Mouse (Mus musculus): ENCODE measurements around the gene Rpp25l. TPM values are rescaled to one million over a fixed set of nuclear protein-coding genes. Genes with fewer than 3 reads are reported as not detected.

The Rpp25l gene
- total RNA-seq, 1 experiment from 2014 or later, result 14.4 TPM

DNA sequence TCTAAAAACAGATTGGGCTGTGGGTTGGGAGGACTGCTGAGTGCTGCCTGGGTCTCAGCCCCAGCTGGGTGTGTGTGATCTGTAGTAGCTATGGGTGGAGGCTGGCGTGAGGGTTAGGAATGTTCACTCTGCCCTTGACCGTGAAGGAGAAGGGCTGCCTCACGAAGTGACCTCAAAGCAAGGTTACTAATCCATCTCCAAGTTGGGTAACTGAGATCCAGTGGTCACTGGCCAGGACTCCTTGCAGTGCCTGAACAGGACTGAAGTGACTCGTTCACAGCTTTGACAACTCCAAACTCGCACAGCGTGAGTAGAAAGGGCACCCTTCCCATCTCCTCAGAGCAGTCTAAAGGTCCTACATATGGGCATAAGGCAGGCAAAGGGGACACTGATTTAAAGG is 34.5 kb downstream of the Rpp25l start:
- no peak for ATAC-seq (ENCODE audit: extremely low read depth, insufficient number of reproducible peaks, low FRiP score, poor library complexity, severe bottlenecking)

DNA sequence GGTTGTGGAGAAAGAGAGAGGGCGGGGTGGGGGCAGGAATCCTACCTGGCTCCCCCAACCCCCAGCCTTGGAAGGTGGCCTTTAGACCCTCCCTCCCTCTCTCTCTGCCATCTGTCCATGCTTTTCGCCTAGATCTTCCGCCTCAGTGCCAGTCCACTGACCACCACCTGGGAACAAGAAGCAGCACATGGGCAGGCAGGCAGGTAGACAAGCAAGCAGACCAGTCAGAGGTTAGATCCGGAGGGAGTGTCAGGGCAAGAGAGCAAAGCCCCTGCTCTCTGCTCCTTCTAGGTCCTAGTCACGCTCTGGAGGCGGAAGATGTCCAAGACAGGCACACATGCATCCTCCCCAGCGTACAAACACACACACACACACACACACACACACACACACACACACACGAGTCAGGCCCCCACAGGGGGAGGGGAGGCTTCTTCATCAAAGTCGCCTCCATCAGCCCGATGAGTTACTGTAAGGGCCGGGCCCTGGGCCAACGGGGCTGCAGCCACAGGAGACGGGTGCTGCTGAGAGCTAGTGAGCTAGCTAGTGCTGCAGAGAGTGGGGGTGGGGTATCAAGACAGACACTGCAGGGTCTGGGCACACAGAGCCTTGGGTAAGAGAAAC is 36.2 kb downstream of the Rpp25l start:
- ATAC-seq (ENCODE audit: extremely low read depth, insufficient number of reproducible peaks, low FRiP score, poor library complexity, severe bottlenecking), result no peak

DNA sequence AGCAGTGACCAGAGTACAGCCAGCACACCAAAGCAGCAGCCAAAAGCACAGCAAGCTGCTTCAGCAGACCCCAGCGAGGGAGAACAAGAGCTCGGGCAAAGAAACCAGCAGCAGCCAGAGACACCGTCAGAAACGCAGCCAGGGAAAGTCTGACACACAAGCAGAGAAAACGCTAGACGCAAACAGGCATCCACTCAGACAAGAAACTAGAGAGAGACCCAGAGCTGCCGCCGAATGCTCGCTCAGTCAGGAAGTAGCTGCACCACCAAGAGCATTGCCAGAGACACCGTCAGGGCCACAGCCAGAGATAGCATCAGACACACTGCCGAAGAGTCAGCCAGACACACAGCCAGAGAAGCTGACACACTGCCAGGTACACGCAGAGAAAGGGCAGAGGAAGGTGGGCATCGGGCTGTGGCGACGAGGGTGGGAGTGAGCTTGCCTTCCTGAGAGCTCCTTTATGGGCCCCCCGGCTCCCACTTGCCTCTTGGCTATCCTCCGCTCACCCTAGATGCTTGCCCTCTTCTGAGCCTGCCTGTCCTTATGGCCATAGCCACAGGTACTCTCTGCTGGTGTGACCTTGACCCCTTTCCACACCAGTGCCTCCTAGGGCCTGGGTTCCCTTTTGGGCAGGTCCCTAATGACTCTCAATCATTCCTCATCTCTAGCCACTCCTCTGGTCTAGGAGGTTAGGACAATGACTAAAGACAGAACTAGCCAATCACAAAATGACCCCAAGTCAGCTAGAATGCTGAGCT is 36.9 kb downstream of the Rpp25l start:
- no peak for ATAC-seq (ENCODE audit: extremely low read depth, insufficient number of reproducible peaks, low FRiP score, poor library complexity, severe bottlenecking)

DNA sequence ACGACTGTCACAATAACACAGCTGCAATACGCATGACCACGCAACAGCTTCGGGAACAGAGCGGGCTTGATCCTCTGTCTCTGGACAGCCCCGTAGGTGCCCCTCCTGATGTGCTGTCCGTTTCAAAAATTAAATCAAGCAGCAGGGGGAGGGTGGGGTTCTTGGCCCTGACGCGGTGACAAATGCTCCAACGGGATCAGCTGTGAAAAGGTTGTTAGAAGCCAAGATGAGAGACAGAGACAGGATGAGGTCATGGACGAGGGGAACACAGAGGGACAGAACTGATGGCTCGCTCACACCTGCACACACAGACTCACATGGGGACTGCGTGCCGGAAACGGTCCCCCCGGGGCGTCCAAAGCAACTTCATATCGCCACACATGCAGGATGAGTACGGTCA is 40.1 kb downstream of the Rpp25l start:
- no peak for ATAC-seq (ENCODE audit: extremely low read depth, insufficient number of reproducible peaks, low FRiP score, poor library complexity, severe bottlenecking)

DNA sequence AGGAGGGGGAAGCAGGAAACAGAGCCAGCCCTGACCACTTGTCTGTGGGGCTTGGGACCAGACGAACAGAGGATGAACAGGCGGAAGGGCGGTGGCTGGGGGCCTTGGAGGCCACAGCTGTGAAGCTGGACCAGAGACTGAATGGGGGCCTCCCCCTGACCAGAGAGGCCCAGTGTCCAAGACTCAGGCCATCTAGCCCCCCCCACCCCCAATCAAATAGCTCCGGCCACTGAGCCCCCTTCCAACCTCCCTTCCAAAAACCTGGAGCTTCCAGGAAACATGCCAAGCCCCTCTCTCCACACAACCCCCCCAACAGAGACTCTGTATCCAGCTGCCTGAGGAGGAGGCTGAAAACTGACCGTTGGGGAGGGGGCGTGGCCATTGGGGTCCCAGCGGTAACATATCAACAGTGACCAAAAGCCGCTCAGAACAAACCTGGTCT is 40.8 kb downstream of the Rpp25l start:
- no peak for ATAC-seq (ENCODE audit: extremely low read depth, insufficient number of reproducible peaks, low FRiP score, poor library complexity, severe bottlenecking)

DNA sequence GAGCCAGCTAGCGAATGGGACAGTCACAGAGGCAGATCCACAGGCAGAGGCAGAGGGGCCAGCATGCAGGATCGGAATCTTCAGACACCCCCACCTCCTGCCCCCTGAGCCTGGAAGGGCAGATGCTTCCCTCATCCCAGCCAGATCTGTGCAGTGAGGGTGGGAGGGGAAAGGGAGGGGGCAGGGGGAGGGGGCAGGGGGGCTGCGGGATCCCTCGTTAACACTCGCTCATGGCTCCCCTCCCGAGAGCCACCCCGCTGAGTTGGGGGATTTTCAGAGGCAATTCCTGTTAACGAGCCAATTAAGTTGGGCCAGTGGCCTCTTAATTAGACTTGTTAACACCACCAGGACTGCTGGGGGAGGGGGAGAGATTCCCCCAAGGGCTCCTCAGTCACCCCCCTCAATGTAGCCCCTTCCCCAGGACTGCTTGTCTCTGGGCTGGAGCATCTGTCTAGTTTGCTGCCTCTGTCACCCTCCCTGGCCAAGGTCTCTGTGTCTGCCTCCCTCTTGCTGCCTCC is 41.3 kb downstream of the Rpp25l start:
- no peak for ATAC-seq (ENCODE audit: extremely low read depth, insufficient number of reproducible peaks, low FRiP score, poor library complexity, severe bottlenecking)

DNA sequence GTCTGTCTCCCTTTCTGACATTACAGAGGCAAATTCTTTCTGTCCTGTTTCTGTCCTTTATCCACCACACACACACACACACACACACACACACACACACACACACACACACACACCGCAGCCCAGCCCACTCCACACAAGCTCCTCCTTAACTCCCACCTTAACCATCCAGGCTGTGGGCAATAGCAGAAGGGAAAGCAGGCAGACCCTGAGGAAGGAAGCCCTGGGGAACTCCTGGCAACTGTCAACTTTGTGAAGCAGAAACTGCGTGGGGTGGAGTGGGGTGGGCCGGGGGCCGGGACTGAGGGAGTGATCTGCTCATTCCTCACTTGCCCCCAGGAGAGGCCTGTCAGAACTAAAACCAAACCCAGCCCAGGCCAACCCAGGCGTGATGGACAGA is 41.8 kb downstream of the Rpp25l start:
- ATAC-seq (ENCODE audit: extremely low read depth, insufficient number of reproducible peaks, low FRiP score, poor library complexity, severe bottlenecking), result no peak

DNA sequence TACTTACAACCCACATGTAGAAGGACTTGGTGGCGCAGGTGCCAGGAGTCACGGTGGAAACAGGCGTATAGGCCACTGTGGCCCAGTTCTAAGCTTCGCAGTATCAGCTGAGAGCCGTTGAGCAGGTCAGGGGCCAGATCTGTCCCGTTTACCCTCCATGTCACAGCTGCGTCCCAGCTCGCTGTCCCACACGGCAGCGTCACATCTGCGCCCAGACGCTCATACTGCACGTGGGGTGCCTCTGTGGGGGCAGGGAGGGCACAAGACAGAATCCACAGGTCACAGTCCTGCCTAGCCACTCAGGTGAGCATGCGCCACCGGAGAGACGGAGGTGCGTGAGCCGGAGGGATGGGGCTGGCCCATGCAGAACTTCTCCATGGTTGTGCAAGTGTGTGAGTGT is 42.5 kb downstream of the Rpp25l start:
- no peak for ATAC-seq (ENCODE audit: extremely low read depth, insufficient number of reproducible peaks, low FRiP score, poor library complexity, severe bottlenecking)

DNA sequence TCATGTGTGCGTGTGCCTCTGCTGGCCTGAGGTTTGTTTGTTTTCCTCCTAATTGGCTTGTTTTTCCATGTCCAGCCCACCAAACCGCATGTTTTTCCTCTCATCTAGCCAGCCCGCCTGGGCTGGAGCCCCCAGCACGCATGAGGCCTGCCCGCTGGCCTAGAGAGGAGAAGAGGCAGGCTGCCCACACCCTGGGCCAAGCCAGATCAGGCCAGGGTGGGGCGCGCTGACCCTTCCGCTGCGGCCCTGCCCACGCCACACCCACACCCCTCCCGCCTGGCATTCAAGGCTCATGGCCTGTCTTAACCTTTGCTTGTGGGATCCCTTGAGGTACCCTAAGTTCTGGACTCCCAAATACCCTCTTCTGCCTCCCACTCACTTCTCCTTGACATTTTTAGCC is 46.7 kb downstream of the Rpp25l start:
- ATAC-seq (ENCODE audit: extremely low read depth, insufficient number of reproducible peaks, low FRiP score, poor library complexity, severe bottlenecking), result no peak

DNA sequence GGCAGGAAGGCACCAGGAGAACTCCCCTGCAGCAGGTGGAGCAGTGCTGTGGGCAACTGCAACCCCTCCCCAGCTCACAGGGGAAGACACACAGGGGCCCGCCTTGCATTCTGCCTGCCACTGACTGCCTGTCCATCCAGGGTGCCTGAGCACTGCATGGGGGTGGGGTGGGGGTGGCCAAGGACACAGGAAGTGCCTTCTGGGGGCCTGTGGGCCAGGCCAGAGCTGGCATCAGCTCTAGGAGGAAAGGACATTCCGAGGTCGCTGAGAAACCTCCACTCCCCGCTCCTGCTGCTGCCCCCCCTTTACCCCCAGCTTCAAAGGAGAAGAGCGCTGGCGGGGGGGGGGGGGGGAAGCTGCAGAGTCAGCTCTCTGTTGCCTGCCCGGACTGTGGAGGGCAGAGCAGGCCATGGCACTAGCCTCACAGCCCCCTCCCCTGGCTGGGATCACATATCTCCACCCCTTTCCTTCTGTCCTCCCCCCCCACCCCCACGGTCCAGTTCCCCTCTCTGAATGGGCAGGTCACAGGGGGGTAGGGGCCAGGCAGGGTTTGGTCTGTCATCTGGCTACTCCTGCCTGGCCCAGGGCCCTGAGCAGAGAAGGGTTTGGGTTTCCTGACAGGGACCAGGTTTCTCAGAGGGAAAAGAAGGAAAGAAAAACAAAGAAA is 48.2 kb downstream of the Rpp25l start:
- ATAC-seq (ENCODE audit: extremely low read depth, insufficient number of reproducible peaks, low FRiP score, poor library complexity, severe bottlenecking), result no peak

DNA sequence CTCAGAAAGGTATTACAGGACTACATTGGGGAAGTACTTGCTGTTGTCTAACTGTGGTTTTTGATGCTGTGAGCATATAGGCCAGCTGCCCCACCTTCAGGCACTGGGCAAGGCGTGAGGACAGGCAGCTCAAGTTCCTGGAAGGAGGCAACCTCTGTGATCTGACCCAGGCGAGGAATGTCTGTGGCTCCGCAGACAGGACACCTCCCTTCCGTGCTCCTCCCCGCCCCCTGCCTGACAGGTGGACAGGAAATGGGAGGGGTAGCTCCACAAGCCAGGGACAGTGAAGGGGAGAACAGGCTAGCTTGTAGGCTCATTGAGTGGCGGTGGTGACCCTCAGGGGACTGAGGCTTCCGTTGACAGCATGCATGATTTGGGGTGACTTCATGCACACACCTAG is 48.8 kb downstream of the Rpp25l start:
- ATAC-seq (ENCODE audit: extremely low read depth, insufficient number of reproducible peaks, low FRiP score, poor library complexity, severe bottlenecking), result 0 out of 2 replicates have a peak, but pooled peaks have one; percentile 13

DNA sequence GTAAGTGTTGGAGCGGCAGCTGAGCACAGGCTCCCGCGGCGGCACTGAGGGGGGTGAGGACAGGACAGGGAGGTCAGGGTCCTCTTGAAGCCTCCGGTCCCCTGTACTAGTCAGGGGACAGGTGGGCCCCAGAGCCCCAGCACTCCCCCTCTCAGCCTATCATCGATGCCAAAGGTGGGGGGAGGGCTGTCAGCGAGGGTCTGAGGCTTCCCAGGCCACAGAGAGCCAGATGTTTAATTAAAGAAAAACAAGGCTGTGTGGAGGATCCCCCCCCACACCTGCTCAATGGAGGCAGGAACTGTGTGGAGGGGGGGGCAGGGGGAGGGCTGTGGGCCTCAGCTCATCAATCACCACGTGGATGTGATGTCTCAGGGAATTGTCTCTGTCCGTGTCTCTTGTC is 49.7 kb downstream of the Rpp25l start:
- ATAC-seq (ENCODE audit: extremely low read depth, insufficient number of reproducible peaks, low FRiP score, poor library complexity, severe bottlenecking), result no peak

DNA sequence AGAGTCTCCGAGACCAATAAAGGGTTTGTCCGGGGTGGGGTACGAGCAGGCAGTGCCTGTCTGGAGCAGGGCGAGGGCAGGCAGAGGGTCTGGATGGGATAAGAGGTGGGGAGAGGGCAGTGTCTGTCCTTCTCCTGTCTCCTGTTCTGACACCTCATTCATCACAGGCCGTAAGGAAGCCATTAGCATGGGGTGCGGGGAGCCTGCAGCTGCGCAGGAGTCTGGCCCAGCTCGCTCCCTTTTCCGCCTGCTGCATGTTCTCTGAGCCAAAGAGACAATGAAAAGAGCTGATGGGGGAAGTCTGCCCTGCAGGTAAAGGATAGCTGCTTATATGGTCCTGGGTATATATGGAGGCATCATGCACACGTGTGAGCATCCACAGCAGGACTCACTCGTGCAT is 50.6 kb downstream of the Rpp25l start:
- ATAC-seq (ENCODE audit: extremely low read depth, insufficient number of reproducible peaks, low FRiP score, poor library complexity, severe bottlenecking), result no peak

Other genes with a start within 250 kb of the Rpp25l start
- 2.9 and 3.3 TPM in 2 replicates for gene Kif24, start 248.6 kb downstream of the Rpp25l start, total RNA-seq (2017)
- gene Nudt2, start 248.4 kb downstream of the Rpp25l start, total RNA-seq (2017), result 1.0 and 2.2 TPM in 2 replicates
- gene AI464131, start 210.5 kb downstream of the Rpp25l start, total RNA-seq (2017), result not detected in 2 replicates
- not detected in 2 replicates for gene 1110017D15Rik, start 196.2 kb downstream of the Rpp25l start, total RNA-seq (2017)
- 8.4 and 10.2 TPM in 2 replicates for gene Fam219a, start 144.0 kb downstream of the Rpp25l start, total RNA-seq (2017)
- gene Dnaic1, start 143.8 kb downstream of the Rpp25l start, total RNA-seq (2017), result not detected in 2 replicates
- not detected in 2 replicates for gene Enho, start 73.2 kb downstream of the Rpp25l start, total RNA-seq (2017)
- not detected in 2 replicates for gene Cntfr, start 16.4 kb downstream of the Rpp25l start, total RNA-seq (2017)
- 27.1 and 33.6 TPM in 2 replicates for gene Il11ra1, start 13.5 kb downstream of the Rpp25l start, total RNA-seq (2017)
- 52.5 and 75.5 TPM in 2 replicates for gene Dctn3, start 9.6 kb upstream of the Rpp25l start, total RNA-seq (2017)
- not detected in 2 replicates for gene Arid3c, start 17.6 kb upstream of the Rpp25l start, total RNA-seq (2017)
- gene Galt, start 41.7 kb upstream of the Rpp25l start, total RNA-seq (2017), result 34.1 and 37.4 TPM in 2 replicates
- gene Sigmar1, start 42.6 kb upstream of the Rpp25l start, total RNA-seq (2017), result 17.9 and 20.7 TPM in 2 replicates
- gene Ccl27a, start 60.7 kb upstream of the Rpp25l start, total RNA-seq (2017), result 2.9 and 5.6 TPM in 2 replicates
- gene Gm21541, start 190.1 kb upstream of the Rpp25l start, total RNA-seq (2017), result not detected in 2 replicates
- 0.93 TPM in 1 of 2 replicates, not detected in the other for gene Gm20878, start 228.0 kb upstream of the Rpp25l start, total RNA-seq (2017)